Mouse (Mus musculus): ENCODE measurements at regions not wholly inside any gene's neighbourhood (a gene's known extent, or its start where the extent isn't known, plus 50 kb on each side); places are given as distances from the start of the nearest gene placed in this dataset.
"Not testable (repeated sequence)": the region's sequence is repeated elsewhere in the genome, so short reads cannot be mapped to it uniquely, and the experiment has no call there.

- 46% methylated on average over 1 of the region's 1 CpGs for WGBS
- H3K36me3 ChIP-seq; H3K27me3 ChIP-seq (ENCODE audit: insufficient read depth, poor library complexity, severe bottlenecking): not testable (repeated sequence)
Observed at GRCm38 (mm10) chr13:5697329-5697728, 164.0 kb upstream of the Klf6 start.

GRCm38 (mm10) chr13:5702071-5702470, 159.2 kb upstream of the Klf6 start:
- no peak for DNase-seq (ENCODE audit: low spot score)
- 85% methylated on average over 3 of the region's 3 CpGs for WGBS
- H3K27me3 ChIP-seq (ENCODE audit: insufficient read depth, poor library complexity, severe bottlenecking) = no peaks in the 10 kb centered on the region
- no peak overlapping the region for H3K4me3 ChIP-seq
- 0 out of 2 replicates have a peak, but pooled peaks cover 3% of the 10 kb centered on the region for H3K9me3 ChIP-seq
- no peak overlapping the region for H3K27ac ChIP-seq
- no peaks in the 10 kb centered on the region for H3K36me3 ChIP-seq
- H3K4me1 ChIP-seq (replicated peaks) = no peaks in the 10 kb centered on the region

More at GRCm38 (mm10) chr13:5697329-5697728, 164.0 kb upstream of the Klf6 start:
- not testable (repeated sequence) for H3K4me1 ChIP-seq (replicated peaks); H3K9me3 ChIP-seq; DNase-seq (ENCODE audit: low spot score); H3K4me3 ChIP-seq; H3K27ac ChIP-seq

DNA sequence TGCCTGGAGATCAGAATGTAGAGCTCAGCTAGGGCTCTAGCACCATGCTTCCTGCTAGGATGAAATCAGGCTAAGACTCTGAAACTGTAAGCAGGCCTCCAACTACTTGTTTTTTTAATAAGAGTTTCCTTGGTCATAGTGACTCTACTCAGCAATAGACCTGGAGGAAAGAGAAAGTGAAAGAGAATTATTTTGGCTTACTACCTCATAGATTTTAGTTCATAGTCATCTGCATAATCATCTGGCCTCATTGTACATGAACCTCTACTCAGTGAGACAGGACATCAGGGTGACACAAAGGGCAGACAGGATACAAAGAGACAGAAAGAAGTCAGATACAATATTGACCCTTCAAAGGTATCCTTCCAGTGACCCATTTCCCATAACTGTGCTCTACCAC, 156.3 kb upstream of the Klf6 start:
- Histone ChIP-seq H3K4me1 (replicated peaks) (no peaks in the 10 kb centered on the region), H3K9me3 (0 out of 2 replicates have a peak, but pooled peaks cover 3% of the 10 kb centered on the region), H3K36me3 (no peaks in the 10 kb centered on the region), H3K27ac (no peak overlapping the region), H3K4me3 (no peak overlapping the region), H3K27me3 (ENCODE audit: insufficient read depth, poor library complexity, severe bottlenecking) (no peaks in the 10 kb centered on the region)
- no peak for DNase-seq (ENCODE audit: low spot score)

DNA sequence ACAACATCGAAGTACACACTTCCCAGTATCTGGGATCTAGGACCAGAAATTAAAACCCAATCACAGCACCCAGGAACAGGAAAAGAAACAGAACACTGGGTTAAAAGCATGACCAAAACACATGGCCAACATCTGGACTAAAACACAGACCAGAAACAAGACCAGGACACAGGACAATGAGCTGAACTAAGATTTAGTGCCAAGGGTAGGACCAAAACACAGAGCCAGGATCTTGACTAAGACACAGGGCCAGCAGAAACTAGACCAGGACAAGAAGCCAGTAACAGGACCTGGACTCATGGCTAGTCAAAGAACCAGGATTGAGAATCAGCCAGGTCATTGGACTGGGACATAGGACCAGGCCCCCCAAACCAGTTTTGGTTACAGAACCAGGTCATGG, 149.6 kb upstream of the Klf6 start:
- Histone ChIP-seq H3K4me3 (no peak overlapping the region), H3K4me1 (replicated peaks) (no peaks in the 10 kb centered on the region), H3K27me3 (ENCODE audit: insufficient read depth, poor library complexity, severe bottlenecking) (no peaks in the 10 kb centered on the region), H3K27ac (no peak overlapping the region), H3K36me3 (no peaks in the 10 kb centered on the region), H3K9me3 (no peaks in the 10 kb centered on the region)
- no peak for DNase-seq (ENCODE audit: low spot score)
- WGBS = 90% methylated on average over 1 of the region's 1 CpGs

DNA sequence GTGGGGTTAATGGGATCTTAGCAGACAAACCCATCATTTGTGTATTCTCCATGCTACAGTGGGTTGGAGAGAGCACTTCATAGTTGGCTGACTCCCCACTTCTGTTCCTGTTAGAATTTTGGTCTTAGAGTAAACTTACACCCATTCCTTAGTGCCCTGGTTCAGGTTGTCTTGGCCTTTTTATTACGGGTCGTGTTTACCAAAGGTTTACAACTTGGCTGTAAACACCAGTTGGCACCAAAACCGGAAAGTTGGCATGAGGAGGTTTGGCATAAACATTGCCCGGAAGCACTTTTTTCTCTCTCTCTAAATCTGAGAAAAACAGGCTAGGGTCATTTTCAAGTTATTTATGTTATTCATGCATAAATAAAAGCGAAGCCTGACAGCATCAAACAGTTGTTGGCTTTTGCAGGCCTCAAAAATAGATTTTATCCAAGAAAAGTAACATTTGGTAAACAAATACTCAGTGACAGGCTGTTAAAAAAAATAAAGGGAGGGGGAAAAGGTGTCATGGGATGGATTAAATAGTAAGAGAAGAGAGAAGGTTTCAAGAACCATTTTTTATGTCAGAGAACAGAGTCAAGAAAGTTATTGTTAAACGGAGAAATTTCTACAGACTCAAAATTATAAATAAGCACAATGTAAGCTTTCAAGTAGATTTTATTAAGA, 148.0 kb upstream of the Klf6 start:
- no peak for DNase-seq (ENCODE audit: low spot score)
- no peaks in the 10 kb centered on the region for H3K36me3 ChIP-seq
- no peak overlapping the region for H3K4me3 ChIP-seq
- WGBS = 89% methylated on average over 6 of the region's 6 CpGs
- H3K27me3 ChIP-seq (ENCODE audit: insufficient read depth, poor library complexity, severe bottlenecking) = no peaks in the 10 kb centered on the region
- no peaks in the 10 kb centered on the region for H3K9me3 ChIP-seq
- H3K27ac ChIP-seq = no peak overlapping the region
- H3K4me1 ChIP-seq (replicated peaks) = no peaks in the 10 kb centered on the region

DNA sequence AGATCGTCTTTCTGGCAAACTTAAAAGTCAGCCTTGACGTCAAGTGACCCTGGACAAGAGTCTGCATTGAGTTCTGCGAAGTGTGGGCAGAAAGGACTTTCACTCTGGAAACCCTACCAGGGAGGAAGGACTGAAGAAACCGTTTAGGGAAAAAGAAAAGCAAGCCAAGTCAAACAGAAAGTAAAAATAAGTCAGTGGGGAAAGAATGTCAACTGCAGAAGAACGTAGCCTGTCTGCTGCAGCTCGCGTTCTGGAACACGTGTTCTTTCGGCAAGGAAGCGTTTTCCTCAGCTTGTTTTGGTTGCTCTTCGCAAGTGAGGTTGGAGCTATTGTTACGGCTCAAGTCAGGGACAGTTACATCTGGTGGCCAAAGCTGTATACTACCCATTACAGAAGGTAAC, 147.1 kb upstream of the Klf6 start:
- no peak for DNase-seq (ENCODE audit: low spot score)

GRCm38 (mm10) chr13:5714793-5715192, 146.5 kb upstream of the Klf6 start:
- Histone ChIP-seq H3K36me3 (no peaks in the 10 kb centered on the region), H3K27me3 (ENCODE audit: insufficient read depth, poor library complexity, severe bottlenecking) (no peaks in the 10 kb centered on the region), H3K27ac (no peak overlapping the region), H3K4me3 (no peak overlapping the region), H3K9me3 (no peaks in the 10 kb centered on the region), H3K4me1 (replicated peaks) (no peaks in the 10 kb centered on the region)
- DNase-seq (ENCODE audit: low spot score) = no peak

More for the DNA sequence above, 147.1 kb upstream of the Klf6 start:
- Histone ChIP-seq H3K27ac (no peak overlapping the region), H3K4me1 (replicated peaks) (no peaks in the 10 kb centered on the region), H3K9me3 (no peaks in the 10 kb centered on the region), H3K36me3 (no peaks in the 10 kb centered on the region), H3K27me3 (ENCODE audit: insufficient read depth, poor library complexity, severe bottlenecking) (no peaks in the 10 kb centered on the region), H3K4me3 (no peak overlapping the region)
- 82% methylated on average over 12 of the region's 12 CpGs for WGBS

DNA sequence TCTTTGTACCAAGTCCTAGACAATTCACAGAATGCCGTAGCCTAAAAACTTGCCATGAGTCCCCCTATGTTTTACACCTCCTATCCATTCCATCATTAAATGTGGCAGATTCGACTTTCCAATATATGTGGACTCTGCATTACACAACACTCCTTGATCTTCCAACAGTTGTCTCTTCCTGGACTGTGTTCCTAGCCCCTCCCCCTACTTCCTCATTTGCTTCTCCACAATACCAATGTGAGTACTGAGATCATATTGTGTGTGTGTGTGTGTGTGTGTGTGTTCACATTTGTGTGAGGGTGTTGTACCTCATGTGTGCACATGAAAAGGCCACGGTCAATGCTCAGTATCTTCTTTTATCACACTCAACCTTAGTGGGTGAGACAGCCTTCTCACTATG, 144.5 kb upstream of the Klf6 start:
- H3K36me3 ChIP-seq = no peaks in the 10 kb centered on the region
- H3K27me3 ChIP-seq (ENCODE audit: insufficient read depth, poor library complexity, severe bottlenecking) = no peaks in the 10 kb centered on the region
- H3K27ac ChIP-seq = no peak overlapping the region
- no peaks in the 10 kb centered on the region for H3K4me1 ChIP-seq (replicated peaks)
- no peak for DNase-seq (ENCODE audit: low spot score)
- no peaks in the 10 kb centered on the region for H3K9me3 ChIP-seq
- no peak overlapping the region for H3K4me3 ChIP-seq
- WGBS = 90% methylated on average over 3 of the region's 3 CpGs

- no peak for DNase-seq (ENCODE audit: low spot score)
- Histone ChIP-seq H3K4me1 (replicated peaks) (0 out of 2 replicates have a peak, but pooled peaks cover under 1% of the 10 kb centered on the region), H3K36me3 (no peaks in the 10 kb centered on the region), H3K27me3 (ENCODE audit: insufficient read depth, poor library complexity, severe bottlenecking) (no peaks in the 10 kb centered on the region), H3K9me3 (no peaks in the 10 kb centered on the region), H3K27ac (no peak overlapping the region), H3K4me3 (no peak overlapping the region)
- 89% methylated on average over 2 of the region's 2 CpGs for WGBS
Observed at GRCm38 (mm10) chr13:5723319-5723718, 138.0 kb upstream of the Klf6 start.

DNA sequence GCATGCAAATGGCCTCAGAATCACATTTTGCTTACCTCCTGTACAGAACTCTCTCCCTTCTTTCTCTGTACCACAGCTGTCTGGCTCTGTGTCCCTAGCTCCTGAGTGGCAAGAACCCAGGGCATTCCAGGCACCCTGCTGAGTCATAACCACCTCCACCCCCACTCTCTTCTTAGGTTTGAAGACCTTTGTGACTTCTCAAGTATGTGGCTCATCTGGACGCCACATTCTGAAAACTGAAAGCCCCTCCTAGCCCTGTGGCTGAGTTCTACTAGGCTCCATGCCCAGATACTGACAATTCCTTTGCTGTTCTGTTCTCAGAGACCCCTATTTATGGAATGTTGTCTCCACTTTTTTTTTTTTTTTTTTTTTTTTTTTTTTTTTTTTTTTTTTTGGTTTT, 136.9 kb upstream of the Klf6 start:
- DNase-seq (ENCODE audit: low spot score) = peak; percentile 53
- H3K27me3 ChIP-seq (ENCODE audit: insufficient read depth, poor library complexity, severe bottlenecking) = no peaks in the 10 kb centered on the region
- H3K9me3 ChIP-seq = no peaks in the 10 kb centered on the region
- H3K4me1 ChIP-seq (replicated peaks) = peaks cover 11% of the 10 kb centered on the region
- no peak overlapping the region for H3K27ac ChIP-seq
- no peaks in the 10 kb centered on the region for H3K36me3 ChIP-seq
- WGBS = 53% methylated on average over 1 of the region's 1 CpGs
- no peak overlapping the region for H3K4me3 ChIP-seq

DNA sequence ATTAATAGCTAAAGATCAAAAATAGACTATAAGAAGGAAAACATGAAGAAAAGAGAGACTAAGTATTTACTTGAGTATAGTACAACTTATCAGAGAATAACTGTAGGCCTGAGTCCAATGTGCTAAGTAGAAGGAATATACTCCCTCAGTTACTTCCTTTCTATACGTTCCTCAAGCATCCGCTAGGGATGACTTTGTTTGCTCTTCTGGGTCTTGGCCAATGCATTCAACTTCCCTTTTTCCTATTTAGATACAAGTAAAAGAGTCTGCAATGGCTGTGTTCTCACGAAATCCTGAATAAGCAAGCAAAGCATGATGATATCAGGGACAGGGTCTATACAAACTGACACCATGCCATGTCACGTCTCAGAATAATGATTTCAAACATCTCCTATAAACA, 135.3 kb upstream of the Klf6 start:
- no peaks in the 10 kb centered on the region for H3K36me3 ChIP-seq
- no peak overlapping the region for H3K27ac ChIP-seq
- DNase-seq (ENCODE audit: low spot score) = no peak

GRCm38 (mm10) chr13:5726446-5726845, 134.8 kb upstream of the Klf6 start:
- no peak overlapping the region for H3K4me3 ChIP-seq
- H3K27me3 ChIP-seq (ENCODE audit: insufficient read depth, poor library complexity, severe bottlenecking) = peaks cover 7% of the 10 kb centered on the region; the same call in 1 of the 2 replicates
- H3K4me1 ChIP-seq (replicated peaks) = peaks cover 15% of the 10 kb centered on the region
- 91% methylated on average over 1 of the region's 1 CpGs for WGBS
- DNase-seq (ENCODE audit: low spot score) = no peak
- H3K9me3 ChIP-seq = no peaks in the 10 kb centered on the region
- H3K27ac ChIP-seq = no peak overlapping the region
- no peaks in the 10 kb centered on the region for H3K36me3 ChIP-seq

More for the DNA sequence above, 135.3 kb upstream of the Klf6 start:
- peaks cover 15% of the 10 kb centered on the region for H3K4me1 ChIP-seq (replicated peaks)
- no peak overlapping the region for H3K4me3 ChIP-seq
- H3K27me3 ChIP-seq (ENCODE audit: insufficient read depth, poor library complexity, severe bottlenecking) = peaks cover 7% of the 10 kb centered on the region; the same call in 1 of the 2 replicates
- WGBS = 86% methylated on average over 4 of the region's 4 CpGs
- no peaks in the 10 kb centered on the region for H3K9me3 ChIP-seq

DNA sequence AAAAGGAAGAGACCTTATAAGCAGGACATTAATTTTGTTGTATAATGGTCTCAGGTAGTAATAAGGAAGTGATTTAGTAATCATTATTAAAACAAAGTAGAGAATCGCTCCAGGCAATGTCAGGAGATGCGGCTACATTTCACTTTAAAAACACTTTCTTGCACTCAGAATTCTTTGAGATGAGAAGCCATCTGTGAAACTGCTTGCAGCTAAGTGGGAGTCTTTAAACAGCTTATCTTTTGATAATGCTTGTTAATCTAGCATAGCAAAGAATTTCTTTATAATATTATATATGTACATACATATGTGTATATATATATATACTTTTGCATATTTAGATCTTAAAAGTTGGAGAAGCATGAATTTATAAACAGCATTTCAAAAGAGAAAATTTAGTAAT, 133.1 kb upstream of the Klf6 start:
- no peaks in the 10 kb centered on the region for H3K9me3 ChIP-seq
- no peak overlapping the region for H3K27ac ChIP-seq
- 86% methylated on average over 2 of the region's 2 CpGs for whole genome bisulfite sequencing
- H3K36me3 ChIP-seq = no peaks in the 10 kb centered on the region
- H3K27me3 ChIP-seq (ENCODE audit: insufficient read depth, poor library complexity, severe bottlenecking) = peaks cover 7% of the 10 kb centered on the region; the same call in 1 of the 2 replicates
- H3K4me3 ChIP-seq = no peak overlapping the region
- no peak for DNase-seq (ENCODE audit: low spot score)
- peaks cover 15% of the 10 kb centered on the region for H3K4me1 ChIP-seq (replicated peaks)

- peak overlapping the region; percentile 59; the same call in 1 of the 2 replicates for H3K27ac ChIP-seq
- H3K36me3 ChIP-seq = no peaks in the 10 kb centered on the region
- H3K9me3 ChIP-seq = no peaks in the 10 kb centered on the region
- H3K4me3 ChIP-seq = no peak overlapping the region
- peaks cover 15% of the 10 kb centered on the region for H3K4me1 ChIP-seq (replicated peaks)
- no peak for DNase-seq (ENCODE audit: low spot score)
- whole genome bisulfite sequencing = 35% methylated on average over 1 of the region's 1 CpGs
- peaks cover 7% of the 10 kb centered on the region; the same call in 1 of the 2 replicates for H3K27me3 ChIP-seq (ENCODE audit: insufficient read depth, poor library complexity, severe bottlenecking)
Observed at GRCm38 (mm10) chr13:5728808-5729207, 132.5 kb upstream of the Klf6 start.
